Mouse (Mus musculus) cortical plate, adult 2 months (tissue): ENCODE measurements around the gene Plscr5.

ENCODE experiments used
- CTCF ChIP-seq: fragments of 200-500 bp; IDR thresholded peaks from 2 replicates; pipeline ENCODE4 v1.5.1; 2011; ENCODE audit warnings: mild to moderate bottlenecking, control low read depth, low read length; ENCODE audit not compliant: insufficient read depth; ENCODE audit errors: extremely low read depth
- POLR2A ChIP-seq: fragments of 200-500 bp; IDR thresholded peaks from 2 replicates; pipeline ENCODE4 v1.6.1; 2011; ENCODE audit warnings: mild to moderate bottlenecking, low read length, control low read depth; ENCODE audit not compliant: insufficient read depth; ENCODE audit errors: extremely low read depth

GRCm38 (mm10) chr9:92248773-92249446, 56.2 kb downstream of the Plscr5 start:
- no peak for TF ChIP-seq CTCF
- no peak for TF ChIP-seq POLR2A
